Mouse (Mus musculus) liver, postnatal 0 days (tissue): ENCODE data around the gene Aff3.

Experiments used
- CTCF ChIP-seq: sonication (generic); IDR thresholded peaks from 2 replicates; pipeline ENCODE4 v1.5.1; 2016; ENCODE audit warnings: antibody characterized with exemption, low read depth
- EP300 ChIP-seq: IDR thresholded peaks from 2 replicates; pipeline ENCODE4 v1.6.1; 2016; ENCODE audit warnings: antibody characterized with exemption, low read depth, mild to moderate bottlenecking

GRCm38 (mm10) chr1:38666111-38666765 lies 1.5 kb upstream of the Aff3 start:
- TF ChIP-seq EP300 (no peak), CTCF (no peak)
